Mouse (Mus musculus) CH12.LX (cell line): ENCODE data around the gene Cyp39a1. TPM values are rescaled to one million over a fixed set of nuclear protein-coding genes. Genes with fewer than 3 reads are reported as not detected.

Source experiments
- DNase-seq: peaks from one replicate; pipeline ENCODE4 v3.0.0-alpha.2; 2013; ENCODE audit errors: extremely low read depth
- H3K27ac ChIP-seq: 2 replicates; pipeline ENCODE4 v1.5.1; 2012; ENCODE audit warnings: low read depth, mild to moderate bottlenecking, control low read depth, moderate library complexity; ENCODE audit not compliant: insufficient read depth
- H3K27me3 ChIP-seq: replicated peaks from 2 replicates; pipeline ENCODE3; 2012; ENCODE audit warnings: inconsistent platforms
- H3K36me3 ChIP-seq, 2 experiments: replicated peaks in 1 of 2; 2 replicates each; pipeline versions ENCODE3 to v1.6.1; 2012; ENCODE audit warnings: inconsistent platforms in 1 of 2, low read length in 1 of 2, mild to moderate bottlenecking in 1 of 2, mixed read lengths in 1 of 2, moderate library complexity in 1 of 2; ENCODE audit not compliant: control insufficient read depth in 1 of 2, insufficient read depth in 1 of 2
- H3K4me1 ChIP-seq, 2 experiments: 2 replicates each; pipeline ENCODE4 v1.6.1; 2012; ENCODE audit warnings: inconsistent platforms in 1 of 2, moderate library complexity in 1 of 2; ENCODE audit not compliant: insufficient read depth in 2 of 2, control insufficient read depth in 1 of 2
- H3K4me2 ChIP-seq: 2 replicates; pipeline ENCODE4 v1.6.1; 2012; ENCODE audit warnings: low read depth, mild to moderate bottlenecking, control low read depth; ENCODE audit not compliant: poor library complexity, insufficient read depth, severe bottlenecking
- H3K4me3 ChIP-seq, 3 experiments: fragments of 150-350 bp in 1 of 3; sonication (generic) in 1 of 3; replicated peaks in 1 of 3; 2 replicates each; pipeline versions ENCODE3 to v1.5.1; 2011 to 2012; ENCODE audit warnings: low read depth in 2 of 3, low read length in 2 of 3, mild to moderate bottlenecking in 2 of 3, moderate library complexity in 2 of 3, control low read depth in 1 of 3, improper control_type of control experiment in 1 of 3, inconsistent platforms in 1 of 3, mixed read lengths in 1 of 3; ENCODE audit not compliant: poor library complexity in 1 of 3
- H3K79me2 ChIP-seq: replicated peaks from 2 replicates; pipeline ENCODE4 v1.6.1; 2012; ENCODE audit warnings: mild to moderate bottlenecking, moderate library complexity; ENCODE audit not compliant: control insufficient read depth, poor library complexity, insufficient read depth, severe bottlenecking; ENCODE audit errors: extremely low read depth
- H3K9ac ChIP-seq: 2 replicates; pipeline ENCODE4 v1.6.1; 2012; ENCODE audit warnings: low read depth, mild to moderate bottlenecking, control low read depth, moderate library complexity; ENCODE audit not compliant: insufficient read depth
- H3K9me3 ChIP-seq: replicated peaks from 2 replicates; pipeline ENCODE3; 2012; ENCODE audit warnings: low read length, inconsistent platforms, mixed read lengths
- BHLHE40 ChIP-seq: IDR thresholded peaks from 2 replicates; pipeline ENCODE4 v1.6.1; 2011; ENCODE audit warnings: mild to moderate bottlenecking, low read depth, low read length, improper control_type of control experiment
- CHD2 ChIP-seq: IDR thresholded peaks from 2 replicates; pipeline ENCODE4 v1.6.1; 2011; ENCODE audit warnings: low read length, improper control_type of control experiment
- CTCF ChIP-seq, 2 experiments: IDR thresholded peaks in 1 of 2; conservative IDR thresholded peaks in 1 of 2; 2 replicates each; pipeline ENCODE4 v1.5.1; 2011 to 2012; ENCODE audit warnings: low read depth in 2 of 2, low read length in 2 of 2, improper control_type of control experiment in 1 of 2, inconsistent platforms in 1 of 2, mild to moderate bottlenecking in 1 of 2, moderate library complexity in 1 of 2
- ELF1 ChIP-seq: IDR thresholded peaks from 2 replicates; pipeline ENCODE4 v1.6.1; 2014; ENCODE audit warnings: low read depth, mild to moderate bottlenecking, inconsistent platforms, low read length, improper control_type of control experiment
- ETS1 ChIP-seq: conservative IDR thresholded peaks from 2 replicates; pipeline ENCODE4 v1.6.1; 2012; ENCODE audit warnings: low read depth, mild to moderate bottlenecking, inconsistent platforms, low read length, improper control_type of control experiment, moderate library complexity
- GABPA ChIP-seq: IDR thresholded peaks from 2 replicates; pipeline ENCODE4 v1.6.1; 2012; ENCODE audit warnings: low read depth, low read length, improper control_type of control experiment, inconsistent platforms; ENCODE audit not compliant: insufficient replicate concordance
- HCFC1 ChIP-seq: IDR thresholded peaks from 2 replicates; pipeline ENCODE4 v1.6.1; 2012; ENCODE audit warnings: low read depth, mild to moderate bottlenecking, inconsistent platforms, low read length, improper control_type of control experiment
- JUN ChIP-seq: IDR thresholded peaks from 2 replicates; pipeline ENCODE4 v1.6.1; 2011; ENCODE audit warnings: low read depth, mild to moderate bottlenecking, low read length, improper control_type of control experiment, moderate library complexity; ENCODE audit not compliant: insufficient read depth
- KAT2A ChIP-seq: IDR thresholded peaks from 2 replicates; pipeline ENCODE4 v1.6.1; 2012; ENCODE audit warnings: low read length, improper control_type of control experiment, inconsistent platforms; ENCODE audit not compliant: insufficient replicate concordance
- MAFK ChIP-seq: IDR thresholded peaks from 2 replicates; pipeline ENCODE4 v1.6.1; 2011; ENCODE audit warnings: low read length, improper control_type of control experiment; ENCODE audit not compliant: insufficient replicate concordance
- MEF2A ChIP-seq: IDR thresholded peaks from 2 replicates; pipeline ENCODE4 v1.6.1; 2014; ENCODE audit warnings: low read depth, mild to moderate bottlenecking, inconsistent platforms, low read length, improper control_type of control experiment, borderline replicate concordance
- NELFE ChIP-seq: IDR thresholded peaks from 2 replicates; pipeline ENCODE4 v1.6.1; 2011; ENCODE audit warnings: low read depth, low read length, improper control_type of control experiment
- NRF1 ChIP-seq: IDR thresholded peaks from 2 replicates; pipeline ENCODE4 v1.6.1; 2014; ENCODE audit warnings: low read depth, mild to moderate bottlenecking, inconsistent platforms, low read length, improper control_type of control experiment, moderate library complexity
- POLR2A ChIP-seq: IDR thresholded peaks from 2 replicates; pipeline ENCODE4 v1.6.1; 2011; ENCODE audit warnings: low read depth, mild to moderate bottlenecking, improper control_type of control experiment, low read length
- RAD21 ChIP-seq: IDR thresholded peaks from 2 replicates; pipeline ENCODE4 v1.6.1; 2011; ENCODE audit warnings: low read depth, mild to moderate bottlenecking, low read length, improper control_type of control experiment, moderate library complexity
- TBP ChIP-seq: conservative IDR thresholded peaks from 2 replicates; pipeline ENCODE4 v1.6.1; 2011; ENCODE audit warnings: low read depth, low read length, improper control_type of control experiment
- USF1 ChIP-seq: IDR thresholded peaks from 2 replicates; pipeline ENCODE4 v1.6.1; 2014; ENCODE audit warnings: low read depth, mild to moderate bottlenecking, inconsistent platforms, low read length, improper control_type of control experiment
- ZNF384 ChIP-seq: IDR thresholded peaks from 2 replicates; pipeline ENCODE4 v1.6.1; 2012; ENCODE audit warnings: low read depth, low read length, improper control_type of control experiment, inconsistent platforms
- dilution Hi-C: fragments of 300-500 bp; cut with MboI; formaldehyde crosslinking; loops from 2 replicates; pipeline ENCODE4 v1.14.3; 2020; ENCODE audit warnings: low sequenced_read_pairs; ENCODE audit not compliant: extremely low pct_unique_long_range_greater_than_20kb, extremely low pct_ligation_motif_present
- in situ Hi-C: fragments of 300-500 bp; cut with MboI; formaldehyde crosslinking; loops from 3 replicates; pipeline ENCODE4 v1.14.3; 2019; ENCODE audit warnings: low sequenced_read_pairs, low pct_ligation_motif_present, low pct_unique_long_range_greater_than_20kb, mixed read lengths
- polyA plus RNA-seq: library from polyadenylated mRNA; unstranded; fragments of >175 nt; gene quantifications from 2 replicates; pipeline ENCODE4 v1.2.1, GENCODE M21; 2012; ENCODE audit warnings: low read depth; ENCODE audit not compliant: insufficient read length
- total RNA-seq, 2 experiments: library from RNA; depleted of rRNA; stranded (reverse); fragments of 300-350 nt in 1 of 2; fragments of >200 nt in 1 of 2; gene quantifications; 2 replicates each; pipeline ENCODE4 v1.2.3; 2012 to 2014

Gene Cyp39a1
- total RNA-seq (2012; rRNA removed) (0.04 and 0.08 TPM in 2 replicates), total RNA-seq (2014; rRNA removed) (0.09 and 0.16 TPM in 2 replicates), polyA plus RNA-seq (0.31 and 0.43 TPM in 2 replicates)

GRCm38 (mm10) chr17:43667290-43667843, at the start of gene Cyp39a1:
TSS of gene Cyp39a1 (plus strand) at chr17:43667425.
- Histone ChIP-seq H3K36me3 (no peaks in the 10 kb centered on the region), H3K4me2 (no peak within 1 kb of the TSS), H3K27me3 (no peaks in the 10 kb centered on the region), H3K9me3 (peaks cover 20% of the 10 kb centered on the region), H3K27ac (no peak within 1 kb of the TSS), H3K4me3 (peak within 1 kb of the TSS in 1 of 3 experiments; percentile 61), H3K4me1 (no peaks in the 10 kb centered on the region), H3K79me2 (no peaks in the 10 kb centered on the region), H3K9ac (no peak within 1 kb of the TSS)
- in situ Hi-C loops = no loop called here
- DNase-seq = no peak
- dilution Hi-C loops = no loop called here
- TF ChIP-seq ZNF384 (peak; percentile 82), MAFK (no peak)

- no peak for TF ChIP-seq NRF1
- no peak for TF ChIP-seq ELF1
- TF ChIP-seq NELFE = no peak
- no peak for TF ChIP-seq KAT2A
- no peak for TF ChIP-seq TBP
- no peak for TF ChIP-seq GABPA
- TF ChIP-seq ETS1 = no peak
- no peak for TF ChIP-seq JUN
- TF ChIP-seq RAD21 = no peak
- TF ChIP-seq CHD2 = no peak
- TF ChIP-seq BHLHE40 = no peak
- no peak for TF ChIP-seq POLR2A
- TF ChIP-seq HCFC1 = no peak
- TF ChIP-seq USF1 = no peak
- no peak for TF ChIP-seq MEF2A
- TF ChIP-seq CTCF (conservative IDR thresholded peaks at IDR 0.05 in 1 of 2, IDR thresholded peaks at IDR 0.05 in 1 of 2; ENCODE audit: low read depth in 2 of 2, low read length in 2 of 2) = no peak
- TF ChIP-seq MAFK = no peak
- TF ChIP-seq, all 38 proteins: peak for 0
Observed at GRCm38 (mm10) chr17:43619156-43619555, 48.1 kb upstream of the Cyp39a1 start.

More at GRCm38 (mm10) chr17:43619156-43619555, 48.1 kb upstream of the Cyp39a1 start:
- in situ Hi-C loops = no loop called here
- peaks cover 31% of the 10 kb centered on the region for H3K9me3 ChIP-seq
- H3K27me3 ChIP-seq = no peaks in the 10 kb centered on the region
- DNase-seq = no peak
- H3K9ac ChIP-seq = no peak overlapping the region
- no peak overlapping the region for H3K4me3 ChIP-seq
- no peak overlapping the region for H3K27ac ChIP-seq
- H3K4me2 ChIP-seq = no peak overlapping the region
- H3K36me3 ChIP-seq = no peaks in the 10 kb centered on the region
- H3K79me2 ChIP-seq = no peaks in the 10 kb centered on the region
- dilution Hi-C loops = no loop called here
- H3K4me1 ChIP-seq = no peaks in the 10 kb centered on the region
